Mouse (Mus musculus) gastrocnemius, postnatal 4 days (tissue): ENCODE data around the gene Psmd5. TPM values are rescaled to one million over a fixed set of nuclear protein-coding genes. Genes with fewer than 3 reads are reported as not detected.
"Not testable (repeated sequence)": the region's sequence is repeated elsewhere in the genome, so short reads cannot be mapped to it uniquely, and the experiment has no call there.

Source experiments
- DNase-seq, 2 experiments: peaks; one replicate each; pipeline ENCODE4 v3.0.0; 2021 to 2022; ENCODE audit warnings: low spot score in 2 of 2, mixed read lengths in 2 of 2
- total RNA-seq, 2 experiments: library from RNA; stranded (reverse); gene quantifications; 2 replicates each; pipeline ENCODE4 v1.2.3; 2021

Gene Psmd5
- total RNA-seq, 2 experiments from 2014 or later = 25.4 to 25.7 TPM

DNA sequence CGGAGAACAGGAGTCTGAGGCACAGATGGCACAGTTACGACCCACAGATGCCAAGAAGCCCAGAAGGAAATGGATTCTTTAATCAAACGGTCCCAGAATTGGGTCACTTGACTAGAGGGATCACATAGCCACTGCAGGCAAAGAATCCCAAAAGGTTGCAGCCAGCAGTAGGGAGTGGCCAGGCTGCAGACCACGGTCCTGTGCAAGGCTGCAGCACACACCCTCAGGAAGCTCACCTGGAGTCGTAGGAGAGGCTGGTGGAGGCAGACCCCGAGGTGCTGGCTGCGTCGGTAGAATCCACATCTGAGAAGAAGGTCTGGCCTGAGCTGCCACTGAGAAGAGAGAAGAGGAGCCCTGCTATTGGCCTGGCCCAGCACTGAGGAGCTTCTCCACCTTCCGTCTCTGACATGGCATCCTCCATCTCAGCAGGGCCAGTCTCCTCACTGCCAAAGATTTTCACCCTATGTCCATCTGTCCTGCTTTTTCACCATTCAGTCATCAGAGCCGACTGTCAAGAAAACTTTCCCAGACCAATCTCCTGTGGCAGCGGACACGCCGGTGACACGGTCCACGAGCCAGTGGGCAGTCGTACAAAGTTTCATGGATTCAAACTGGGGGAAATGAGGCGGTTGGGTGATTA lies 22.2 kb upstream of the Psmd5 start:
- DNase-seq = no peak

GRCm38 (mm10) chr2:34895503-34896113 lies 20.8 kb upstream of the Psmd5 start:
- no peak for DNase-seq

DNA sequence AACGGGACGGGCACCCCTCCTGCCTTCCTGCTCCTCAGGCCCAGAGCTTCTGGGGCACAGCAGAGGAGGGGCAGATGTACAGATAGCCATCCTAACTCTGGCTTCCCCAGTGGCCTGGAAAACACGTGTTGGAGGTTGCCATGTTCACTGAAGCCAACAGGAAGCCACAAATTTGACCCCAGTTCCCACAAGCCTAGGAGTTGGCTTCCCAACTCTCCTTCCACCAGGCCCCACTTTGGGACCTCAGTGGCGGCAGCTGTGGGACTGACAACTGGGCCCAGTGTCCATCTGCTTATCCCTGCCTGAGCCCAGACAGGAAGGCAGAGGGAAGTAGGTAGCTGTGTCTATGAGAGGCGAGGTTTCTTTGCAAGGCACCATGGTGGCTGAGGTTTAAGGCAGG lies 19.2 kb upstream of the Psmd5 start:
- no peak for DNase-seq

DNA sequence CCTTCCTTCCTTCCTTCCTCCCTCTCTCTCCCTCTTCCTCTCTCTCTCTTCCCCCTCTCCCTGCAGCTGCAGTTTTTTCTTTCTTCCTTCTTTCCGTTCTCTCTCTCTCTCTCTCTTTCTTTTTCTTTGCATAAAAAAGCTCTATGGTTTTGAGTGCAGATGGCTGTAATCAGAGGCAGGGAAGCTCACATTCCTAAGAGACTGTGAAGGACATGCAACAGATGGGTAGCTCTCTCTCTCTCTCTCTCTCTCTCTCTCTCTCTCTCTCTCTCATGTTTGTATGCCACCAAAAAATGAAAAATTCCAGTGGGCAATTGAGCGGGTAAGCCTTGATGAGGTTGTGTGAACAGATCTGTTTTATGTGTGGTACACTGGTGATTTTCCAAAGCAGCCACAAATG lies 9.4 kb upstream of the Psmd5 start:
- DNase-seq = no peak

DNA sequence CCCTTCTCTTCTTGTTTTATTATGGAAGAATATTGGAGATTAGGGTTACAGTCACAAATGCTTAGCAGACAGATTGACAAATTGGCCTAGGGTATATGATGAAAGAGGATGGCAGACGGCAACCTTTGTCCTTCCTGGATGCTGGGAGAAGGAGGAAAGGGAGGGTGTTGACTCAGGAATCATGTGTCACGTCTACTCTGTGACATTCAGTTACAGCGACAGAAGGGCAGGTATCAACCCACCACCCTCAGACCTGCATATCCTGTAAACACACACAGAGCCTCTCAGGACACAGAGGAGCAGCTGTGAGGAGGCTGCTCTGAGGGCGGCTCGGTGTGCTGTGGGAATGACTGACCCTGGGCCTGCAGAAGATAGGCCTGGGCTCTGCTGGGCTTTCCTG lies 8.4 kb upstream of the Psmd5 start:
- no peak for DNase-seq

DNA sequence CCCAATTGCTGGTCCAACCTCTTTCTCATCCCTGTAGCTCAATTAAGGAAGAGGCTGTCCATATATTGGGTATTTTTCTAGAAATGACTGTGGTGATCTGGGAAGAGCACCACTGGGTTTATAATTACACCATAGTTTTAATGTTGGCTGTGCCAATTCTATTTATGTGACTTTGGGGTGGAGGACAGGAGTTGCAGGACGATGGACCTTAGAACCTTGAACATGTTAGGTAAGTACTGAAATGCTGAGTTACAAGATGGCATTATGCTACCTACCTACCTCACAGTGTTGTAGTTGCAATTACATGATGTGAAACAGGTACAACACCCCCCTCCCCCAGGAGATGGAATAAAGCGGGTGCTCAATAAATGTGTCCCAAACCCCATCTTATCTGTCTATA lies 8.0 kb upstream of the Psmd5 start:
- no peak for DNase-seq

DNA sequence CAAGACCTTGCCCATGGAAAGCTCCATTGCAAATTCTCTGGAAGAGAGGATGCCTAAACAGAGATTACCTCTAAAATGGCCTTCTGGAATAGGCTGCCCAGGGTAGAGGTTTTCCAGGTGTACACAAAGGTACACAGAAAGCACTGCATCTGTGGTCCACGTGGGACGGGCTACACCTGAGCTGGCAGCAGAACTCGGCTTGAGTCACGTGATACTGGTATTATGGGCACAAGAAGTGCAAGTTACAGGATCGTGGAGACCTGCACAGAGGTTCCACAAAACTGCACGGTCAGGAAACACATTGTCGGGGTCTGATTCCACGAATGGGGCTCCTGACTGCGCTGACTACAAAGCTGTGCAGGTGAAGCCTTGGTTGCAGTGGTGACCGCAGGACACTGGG lies 5.3 kb upstream of the Psmd5 start:
- no peak for DNase-seq

DNA sequence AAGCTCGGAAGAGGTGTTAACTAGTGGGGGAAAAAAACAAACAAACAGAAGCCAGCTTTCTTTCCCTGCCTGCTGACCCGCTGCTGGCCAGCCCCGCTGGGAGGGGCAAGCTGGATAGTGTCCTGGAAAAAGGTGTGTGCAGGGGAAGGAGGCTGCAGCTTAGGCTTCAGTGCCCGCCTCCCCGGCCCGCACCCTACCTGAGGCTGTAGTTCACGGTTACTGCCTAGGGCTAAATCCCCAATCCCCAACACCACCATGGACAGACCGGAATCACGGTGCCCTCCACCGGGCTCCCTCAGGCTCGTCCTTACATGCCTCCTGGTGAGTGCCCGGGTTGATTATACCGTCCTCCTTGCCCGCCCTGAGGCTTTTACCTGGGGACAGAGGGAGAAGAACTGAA lies 497 bp downstream of the Psmd5 start, which contains the start of gene Cutal:
Gene Cutal, plus strand, starts transcription at position 126 of the 400 bp plus-strand sequence.
- no peak for DNase-seq

DNA sequence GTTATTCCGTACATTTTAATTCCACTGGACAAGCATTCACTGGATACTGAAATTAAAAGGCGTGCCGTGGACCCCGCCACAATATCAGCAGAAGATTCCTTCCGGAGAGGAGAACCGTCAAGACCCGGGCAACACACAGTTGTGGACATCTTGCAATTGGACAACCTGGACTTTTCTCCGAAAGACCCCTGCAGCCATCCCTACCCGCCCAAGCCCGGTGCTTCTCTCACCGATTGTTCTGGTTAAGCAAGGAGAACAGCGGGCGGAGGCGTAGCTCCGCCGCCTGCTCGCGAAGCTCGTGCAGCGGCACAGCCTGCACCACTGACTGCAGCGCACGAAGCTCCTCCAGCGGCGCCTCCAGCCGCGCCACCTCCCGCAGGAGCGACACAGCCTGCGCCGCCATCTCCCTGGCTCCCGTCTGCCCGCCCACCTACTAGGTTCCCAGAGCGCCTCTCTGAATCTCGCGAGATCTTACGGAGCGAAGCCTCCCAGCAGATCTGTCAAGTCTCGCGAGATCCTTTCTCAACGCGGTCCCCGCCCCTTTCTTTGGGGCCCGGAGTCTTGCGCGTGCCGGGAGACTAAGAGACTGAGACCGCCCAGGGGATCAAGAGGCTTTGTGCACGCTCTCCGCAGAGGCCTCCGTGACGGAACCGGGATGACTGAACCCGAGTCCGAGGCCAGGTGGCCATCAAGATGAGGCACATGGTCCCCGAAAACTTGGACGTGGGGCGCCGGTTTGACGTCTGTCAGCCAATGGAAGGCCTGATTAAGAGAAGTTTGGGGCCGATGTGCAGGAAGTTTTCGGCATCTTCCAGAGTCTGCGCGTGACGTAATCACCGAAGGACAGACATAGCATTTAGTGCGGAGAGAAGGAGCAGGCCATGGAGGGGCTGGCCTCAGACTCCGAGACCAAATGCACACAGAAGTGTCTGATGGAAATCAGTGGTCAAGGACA lies 4.0 kb downstream of the Psmd5 start:
- peak; percentile 79 to 93 for DNase-seq

GRCm38 (mm10) chr2:34869680-34870079 lies 5.1 kb downstream of the Psmd5 start:
- DNase-seq = no peak

GRCm38 (mm10) chr2:34857728-34858127 lies 17.0 kb downstream of the Psmd5 start:
- no peak for DNase-seq

DNA sequence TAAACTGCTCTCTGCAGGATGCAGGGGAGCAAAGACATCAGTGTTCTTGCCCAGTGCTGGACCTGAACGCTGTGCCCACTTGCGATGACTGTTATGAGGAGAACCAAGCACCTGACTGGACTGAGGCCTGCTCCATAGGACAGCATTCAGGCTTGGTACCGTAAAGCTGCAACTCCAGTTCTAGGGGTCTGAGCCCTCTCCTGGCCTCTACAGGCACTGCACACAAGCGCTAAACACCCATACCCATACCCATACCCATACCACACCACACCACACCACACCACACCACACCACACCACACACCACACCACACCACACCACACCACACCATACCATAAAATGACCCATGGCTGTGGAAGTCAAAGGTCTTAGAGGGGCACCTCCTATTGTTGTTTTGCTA lies 19.5 kb downstream of the Psmd5 start:
- DNase-seq = no peak

DNA sequence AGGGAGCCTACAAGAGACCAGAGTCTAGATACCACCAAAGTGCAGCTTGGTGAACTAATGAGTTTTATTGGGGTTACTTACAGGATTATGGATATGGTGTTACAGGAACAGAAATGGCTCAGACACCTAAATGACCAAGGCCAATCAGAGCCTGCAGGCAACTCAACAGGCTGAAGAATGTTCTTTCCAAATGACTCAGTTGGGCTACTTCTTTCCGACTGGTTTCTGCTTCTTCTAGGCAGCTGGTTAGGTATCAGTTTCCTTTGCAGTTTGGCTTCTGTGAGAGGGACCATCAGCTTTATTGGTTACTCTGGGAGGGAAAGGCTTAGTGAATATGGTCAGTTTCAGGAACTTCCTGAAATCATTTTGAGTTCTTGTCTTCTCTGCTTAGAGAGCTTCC lies 27.1 kb downstream of the Psmd5 start:
- no peak for DNase-seq

DNA sequence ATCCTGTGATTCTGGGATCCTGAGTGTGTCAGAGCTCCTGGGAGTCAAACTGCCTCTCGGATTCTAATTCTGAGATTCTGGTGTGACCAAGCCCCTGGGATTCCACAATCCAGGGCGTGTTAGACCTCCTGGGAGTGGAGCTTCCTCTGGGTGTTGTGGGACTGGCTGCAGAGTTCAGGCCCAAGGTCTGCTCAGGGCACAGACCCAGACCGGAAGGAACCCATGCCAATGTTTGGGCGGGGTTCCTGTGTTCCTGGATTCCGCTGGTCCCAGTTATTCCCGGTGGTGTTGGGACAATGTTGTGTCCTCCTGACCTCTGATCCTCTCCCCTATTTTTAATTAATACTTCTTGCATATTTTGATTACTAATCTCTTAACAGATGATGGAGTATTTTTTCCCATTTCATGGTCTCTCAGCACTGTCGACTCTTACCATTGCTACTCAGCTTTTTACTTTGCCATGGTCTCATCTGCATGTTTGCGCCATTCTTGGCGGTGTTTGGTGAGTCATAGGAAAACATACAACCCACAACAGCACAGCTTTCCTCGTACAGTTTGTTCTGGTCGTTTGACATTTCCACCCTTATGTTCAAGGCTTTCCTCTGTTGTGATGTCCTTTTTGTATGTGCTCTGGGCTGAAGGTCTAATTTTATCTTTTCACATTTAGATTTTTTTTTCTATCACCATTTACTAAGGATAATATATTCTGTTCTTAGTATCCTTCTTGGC lies 31.4 kb downstream of the Psmd5 start:
- no peak for DNase-seq

DNA sequence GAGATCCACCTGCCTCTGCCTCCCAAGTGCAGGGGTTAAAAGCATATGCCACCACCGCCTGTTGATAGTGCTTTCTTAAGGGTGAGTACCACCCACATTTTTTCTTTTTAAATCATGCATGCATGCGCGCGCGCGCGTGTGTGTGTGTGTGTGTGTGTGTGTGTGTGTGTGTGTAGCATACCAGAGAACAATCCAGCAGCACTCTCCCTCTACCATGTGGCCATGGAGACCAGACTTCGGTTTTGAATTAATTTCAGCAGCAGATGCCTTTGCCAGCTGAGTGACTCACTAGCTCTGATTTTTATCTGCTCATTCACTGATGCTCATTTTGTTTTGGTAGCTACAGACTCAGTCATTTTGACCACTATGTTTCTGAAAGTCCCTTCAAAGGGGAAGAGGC lies 33.1 kb downstream of the Psmd5 start:
- DNase-seq = no peak

DNA sequence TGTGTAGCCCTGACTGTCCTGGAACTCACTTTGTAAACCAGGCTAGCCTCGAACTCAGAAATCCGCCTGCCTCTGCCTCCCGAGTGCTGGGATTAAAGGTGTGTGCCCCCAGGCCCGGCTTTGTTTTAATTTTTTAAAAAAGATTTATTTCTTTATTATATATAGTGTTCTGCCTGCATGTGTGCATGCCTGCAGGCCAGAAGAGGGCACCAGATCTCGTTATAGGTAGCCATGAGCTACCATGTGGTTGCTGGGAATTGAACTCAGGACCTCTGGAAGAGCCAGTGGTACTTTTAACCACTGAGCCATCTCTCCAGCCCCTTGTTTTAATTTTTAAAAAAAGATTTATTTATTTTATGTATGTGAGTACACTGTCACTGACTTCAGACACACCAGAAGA lies 34.6 kb downstream of the Psmd5 start:
- not testable (repeated sequence) for DNase-seq

DNA sequence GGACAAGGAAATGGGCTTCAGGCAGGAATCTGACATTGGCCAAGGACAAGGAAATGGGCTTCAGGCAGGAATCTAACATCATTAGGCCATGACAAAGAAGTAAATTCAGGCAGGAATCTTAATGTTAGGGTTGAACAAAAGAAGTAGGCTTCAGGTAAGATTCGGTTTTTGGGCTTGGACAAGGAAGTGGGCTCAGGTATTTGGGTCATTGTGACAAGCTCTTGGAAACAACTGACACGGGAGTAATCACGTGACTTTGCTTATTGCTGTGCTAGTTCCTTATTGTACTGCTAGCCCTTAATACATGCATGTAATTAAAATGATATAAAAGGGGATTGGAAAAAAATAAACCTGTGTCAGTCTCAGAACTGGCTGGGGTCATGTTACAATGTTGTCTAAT lies 39.1 kb downstream of the Psmd5 start:
- no peak for DNase-seq

GRCm38 (mm10) chr2:34833624-34834023 lies 41.1 kb downstream of the Psmd5 start:
- no peak for DNase-seq

- DNase-seq = not testable (repeated sequence)
These were observed 41.9 kb downstream of the Psmd5 start, which contains the start of gene Gm34653 for GRCm38 (mm10) chr2:34832766-34833457. Gene Gm34653 (plus strand): TSS chr2:34833007.

- DNase-seq = not testable (repeated sequence)
These were observed 44.7 kb downstream of the Psmd5 start for GRCm38 (mm10) chr2:34830066-34830465.

GRCm38 (mm10) chr2:34828026-34828425 lies 46.7 kb downstream of the Psmd5 start:
- DNase-seq = no peak
